Mouse (Mus musculus) midbrain, embryonic 15.5 days (tissue): ENCODE measurements around the gene Glrx5. TPM values are rescaled to one million over a fixed set of nuclear protein-coding genes. Genes with fewer than 3 reads are reported as not detected.

Source experiments
- ATAC-seq: fragments of 200-750 bp; cut with Nextera tagmentation; replicated peaks from 2 replicates; pipeline ENCODE4 v1.8.0; 2017; ENCODE audit warnings: moderate TSS enrichment
- H3K27ac ChIP-seq: fragments of 300-500 bp; sonication (generic); 2 replicates; pipeline ENCODE4 v1.5.1; 2015; ENCODE audit warnings: mild to moderate bottlenecking, inconsistent platforms
- H3K27me3 ChIP-seq: fragments of 300-500 bp; sonication (generic); replicated peaks from 2 replicates; pipeline ENCODE4 v1.6.1; 2015; ENCODE audit warnings: inconsistent platforms
- H3K36me3 ChIP-seq: fragments of 300-500 bp; sonication (generic); replicated peaks from 2 replicates; pipeline ENCODE4 v1.6.1; 2015; ENCODE audit warnings: inconsistent platforms
- H3K4me1 ChIP-seq: fragments of 300-500 bp; sonication (generic); 2 replicates; pipeline ENCODE4 v1.6.1; 2015; ENCODE audit warnings: inconsistent platforms
- H3K4me2 ChIP-seq: fragments of 300-500 bp; sonication (generic); 2 replicates; pipeline ENCODE4 v1.6.1; 2015; ENCODE audit warnings: inconsistent platforms, mild to moderate bottlenecking, moderate library complexity
- H3K4me3 ChIP-seq: fragments of 300-500 bp; sonication (generic); 2 replicates; pipeline ENCODE4 v1.5.1; 2015; ENCODE audit warnings: mild to moderate bottlenecking, inconsistent platforms
- H3K9ac ChIP-seq: fragments of 300-500 bp; sonication (generic); 2 replicates; pipeline ENCODE4 v1.6.1; 2015; ENCODE audit warnings: mild to moderate bottlenecking, inconsistent platforms
- H3K9me3 ChIP-seq: fragments of 300-500 bp; sonication (generic); 2 replicates; pipeline ENCODE4 v1.6.1; 2016; ENCODE audit warnings: inconsistent platforms
- WGBS: fragments of 180-500 bp; shearing (Covaris S2); methylation state at CpG from one replicate; pipeline ENCODE4 v1.1.7; 2015; ENCODE audit warnings: mixed read lengths; 5-methylcytosine and 5-hydroxymethylcytosine counted together
- polyA plus RNA-seq: library from polyadenylated mRNA; unstranded; fragments of >200 nt; fragmentation: Nextera tagmentation; extraction: Ambion mirVana; gene quantifications from 2 replicates; pipeline ENCODE4 v1.2.1, GENCODE M21; 2015

Gene Glrx5
- polyA plus RNA-seq, 1 experiment from 2014 or later = 143 TPM

- H3K4me1 ChIP-seq = no peaks in the 10 kb centered on the region
- no peak overlapping the region for H3K4me3 ChIP-seq
- H3K27ac ChIP-seq = no peak overlapping the region
- no peak overlapping the region for H3K9ac ChIP-seq
- 0 out of 2 replicates have a peak, but pooled peaks cover 8% of the 10 kb centered on the region for H3K36me3 ChIP-seq
- no peaks in the 10 kb centered on the region for H3K9me3 ChIP-seq
- WGBS = 96% methylated on average over 7 of the region's 7 CpGs
- H3K27me3 ChIP-seq = no peaks in the 10 kb centered on the region
- ATAC-seq = no peak
- no peak overlapping the region for H3K4me2 ChIP-seq
These were observed 8.5 kb downstream of the Glrx5 start for GRCm38 (mm10) chr12:105040950-105041349.

DNA sequence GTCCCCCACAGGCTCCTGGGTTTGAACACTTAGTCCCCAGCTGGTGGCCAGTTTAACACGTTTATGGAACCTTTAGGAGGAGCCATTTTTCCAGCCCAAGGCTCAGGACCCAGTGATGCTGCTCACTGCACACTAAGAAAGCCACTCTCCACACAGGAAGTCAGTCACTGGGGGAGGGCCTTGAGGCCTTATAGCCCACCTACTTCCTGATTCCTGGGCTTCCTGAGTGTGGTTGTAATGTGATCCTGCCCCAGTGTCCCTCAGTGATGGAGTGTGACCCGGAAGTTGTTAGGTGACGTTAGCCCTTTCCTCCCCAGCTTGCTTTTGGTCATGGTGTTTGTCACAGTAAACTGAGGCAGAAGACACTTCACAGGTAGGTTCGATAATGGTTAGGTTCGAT, 10.6 kb downstream of the Glrx5 start:
- Histone ChIP-seq H3K4me3 (no peak overlapping the region), H3K9me3 (no peaks in the 10 kb centered on the region), H3K4me1 (no peaks in the 10 kb centered on the region), H3K9ac (no peak overlapping the region), H3K27me3 (no peaks in the 10 kb centered on the region), H3K4me2 (no peak overlapping the region), H3K27ac (no peak overlapping the region), H3K36me3 (0 out of 2 replicates have a peak, but pooled peaks cover 8% of the 10 kb centered on the region)
- ATAC-seq = no peak
- WGBS = 91% methylated on average over 5 of the region's 5 CpGs

DNA sequence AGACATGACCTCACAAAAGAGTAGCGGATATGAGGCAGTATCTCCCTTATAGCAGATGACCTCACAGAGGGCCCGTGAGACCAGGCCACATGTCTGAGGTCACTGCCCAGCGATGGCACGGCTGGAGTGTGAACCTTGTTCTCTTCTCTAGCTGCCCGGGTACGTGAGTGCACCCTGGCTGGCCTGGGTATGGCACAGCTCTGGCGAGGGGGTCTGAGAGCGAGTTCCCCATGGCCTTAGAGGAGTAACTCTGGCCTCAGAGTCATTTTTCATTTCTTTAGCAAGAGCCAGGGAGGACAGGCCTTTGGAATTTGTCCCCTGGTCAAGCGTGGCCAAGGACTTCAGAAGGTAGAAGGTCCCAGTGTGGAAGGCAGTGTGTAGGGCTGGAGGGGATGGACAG, 12.3 kb downstream of the Glrx5 start:
- no peak overlapping the region for H3K4me3 ChIP-seq
- H3K9me3 ChIP-seq = no peaks in the 10 kb centered on the region
- no peaks in the 10 kb centered on the region for H3K27me3 ChIP-seq
- 0 out of 2 replicates have a peak, but pooled peaks cover 8% of the 10 kb centered on the region for H3K36me3 ChIP-seq
- whole genome bisulfite sequencing = 92% methylated on average over 9 of the region's 9 CpGs
- no peak overlapping the region for H3K4me2 ChIP-seq
- no peak overlapping the region for H3K27ac ChIP-seq
- ATAC-seq = no peak
- H3K9ac ChIP-seq = no peak overlapping the region
- H3K4me1 ChIP-seq = no peaks in the 10 kb centered on the region

GRCm38 (mm10) chr12:105048301-105048863, 15.9 kb downstream of the Glrx5 start:
- H3K9me3 ChIP-seq = no peaks in the 10 kb centered on the region
- ATAC-seq = no peak
- no peak overlapping the region for H3K4me2 ChIP-seq
- H3K9ac ChIP-seq = no peak overlapping the region
- H3K27me3 ChIP-seq = no peaks in the 10 kb centered on the region
- WGBS = 43% methylated on average over 17 of the region's 17 CpGs
- H3K4me1 ChIP-seq = no peaks in the 10 kb centered on the region
- no peak overlapping the region for H3K27ac ChIP-seq
- H3K4me3 ChIP-seq = no peak overlapping the region
- H3K36me3 ChIP-seq = no peaks in the 10 kb centered on the region

- no peak overlapping the region for H3K9ac ChIP-seq
- 89% methylated on average over 12 of the region's 12 CpGs for WGBS
- no peaks in the 10 kb centered on the region for H3K4me1 ChIP-seq
- H3K9me3 ChIP-seq = no peaks in the 10 kb centered on the region
- no peak overlapping the region for H3K4me2 ChIP-seq
- no peak overlapping the region for H3K4me3 ChIP-seq
- H3K36me3 ChIP-seq = no peaks in the 10 kb centered on the region
- no peak for ATAC-seq
- no peaks in the 10 kb centered on the region for H3K27me3 ChIP-seq
- H3K27ac ChIP-seq = no peak overlapping the region
These were observed 17.3 kb downstream of the Glrx5 start for GRCm38 (mm10) chr12:105049813-105050212.

- Histone ChIP-seq H3K4me2 (no peak overlapping the region), H3K4me3 (no peak overlapping the region), H3K9ac (no peak overlapping the region), H3K4me1 (no peaks in the 10 kb centered on the region), H3K9me3 (no peaks in the 10 kb centered on the region), H3K36me3 (no peaks in the 10 kb centered on the region), H3K27ac (no peak overlapping the region), H3K27me3 (no peaks in the 10 kb centered on the region)
- 11% methylated on average over 4 of the region's 4 CpGs for WGBS
- peak; percentile 76; the same call in 1 of the 2 replicates for ATAC-seq
These were observed 18.4 kb downstream of the Glrx5 start for GRCm38 (mm10) chr12:105050898-105051297.

DNA sequence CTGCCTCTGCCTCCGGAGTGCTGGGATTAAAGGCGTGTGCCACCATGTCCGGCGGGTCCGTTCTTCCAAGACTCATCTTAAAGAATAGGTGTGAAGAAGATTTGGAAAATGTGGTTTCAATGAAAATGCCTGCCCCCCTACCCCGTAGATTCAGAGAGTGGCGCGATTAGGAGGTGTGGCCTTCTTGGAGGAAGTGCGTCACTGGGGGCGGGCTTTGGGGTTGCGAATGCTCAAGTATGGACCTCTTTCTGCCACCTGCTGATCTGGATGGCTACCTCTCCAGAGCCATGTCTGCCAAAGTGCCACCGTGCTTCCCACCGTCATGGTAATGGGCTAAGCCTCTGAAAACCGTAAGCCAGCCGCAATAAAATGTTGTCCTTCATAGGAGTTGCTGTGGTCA, 21.6 kb downstream of the Glrx5 start:
- no peak for ATAC-seq
- Histone ChIP-seq H3K9ac (no peak overlapping the region), H3K9me3 (no peaks in the 10 kb centered on the region), H3K27ac (no peak overlapping the region), H3K36me3 (no peaks in the 10 kb centered on the region), H3K27me3 (no peaks in the 10 kb centered on the region), H3K4me2 (no peak overlapping the region), H3K4me3 (no peak overlapping the region), H3K4me1 (no peaks in the 10 kb centered on the region)
- WGBS = 94% methylated on average over 15 of the region's 15 CpGs

DNA sequence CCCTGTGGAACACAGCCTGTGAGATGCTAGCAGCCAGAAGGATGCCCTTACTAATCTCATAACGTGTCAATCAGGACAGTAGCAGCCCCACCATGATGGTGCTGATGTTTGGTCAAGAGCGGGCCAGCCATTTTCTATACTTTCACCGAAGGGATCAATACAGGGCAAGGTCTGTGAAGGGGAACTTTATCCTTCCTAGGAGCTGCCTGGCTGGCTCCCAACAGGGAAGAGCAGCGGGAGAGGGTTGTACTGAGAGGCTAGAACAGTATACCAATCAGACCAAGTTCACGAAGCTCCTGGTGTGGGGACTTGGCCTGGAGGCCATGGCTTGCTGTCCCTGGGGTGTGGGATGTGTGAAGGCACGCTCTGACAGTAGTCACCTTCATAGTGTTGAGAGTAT, 22.8 kb downstream of the Glrx5 start:
- WGBS = 84% methylated on average over 6 of the region's 6 CpGs
- no peak overlapping the region for H3K4me3 ChIP-seq
- H3K27ac ChIP-seq = no peak overlapping the region
- no peaks in the 10 kb centered on the region for H3K4me1 ChIP-seq
- no peak for ATAC-seq
- no peak overlapping the region for H3K4me2 ChIP-seq
- H3K9ac ChIP-seq = no peak overlapping the region
- H3K36me3 ChIP-seq = no peaks in the 10 kb centered on the region
- H3K27me3 ChIP-seq = no peaks in the 10 kb centered on the region
- no peaks in the 10 kb centered on the region for H3K9me3 ChIP-seq

- no peak overlapping the region for H3K4me3 ChIP-seq
- H3K9ac ChIP-seq = no peak overlapping the region
- no peak overlapping the region for H3K4me2 ChIP-seq
- no peak for ATAC-seq
- no peaks in the 10 kb centered on the region for H3K9me3 ChIP-seq
- 83% methylated on average over 2 of the region's 2 CpGs for WGBS
- H3K4me1 ChIP-seq = peaks cover 7% of the 10 kb centered on the region; the same call in 1 of the 2 replicates
- no peak overlapping the region for H3K27ac ChIP-seq
- no peaks in the 10 kb centered on the region for H3K36me3 ChIP-seq
- H3K27me3 ChIP-seq = no peaks in the 10 kb centered on the region
These were observed 27.5 kb downstream of the Glrx5 start for GRCm38 (mm10) chr12:105060006-105060405.

DNA sequence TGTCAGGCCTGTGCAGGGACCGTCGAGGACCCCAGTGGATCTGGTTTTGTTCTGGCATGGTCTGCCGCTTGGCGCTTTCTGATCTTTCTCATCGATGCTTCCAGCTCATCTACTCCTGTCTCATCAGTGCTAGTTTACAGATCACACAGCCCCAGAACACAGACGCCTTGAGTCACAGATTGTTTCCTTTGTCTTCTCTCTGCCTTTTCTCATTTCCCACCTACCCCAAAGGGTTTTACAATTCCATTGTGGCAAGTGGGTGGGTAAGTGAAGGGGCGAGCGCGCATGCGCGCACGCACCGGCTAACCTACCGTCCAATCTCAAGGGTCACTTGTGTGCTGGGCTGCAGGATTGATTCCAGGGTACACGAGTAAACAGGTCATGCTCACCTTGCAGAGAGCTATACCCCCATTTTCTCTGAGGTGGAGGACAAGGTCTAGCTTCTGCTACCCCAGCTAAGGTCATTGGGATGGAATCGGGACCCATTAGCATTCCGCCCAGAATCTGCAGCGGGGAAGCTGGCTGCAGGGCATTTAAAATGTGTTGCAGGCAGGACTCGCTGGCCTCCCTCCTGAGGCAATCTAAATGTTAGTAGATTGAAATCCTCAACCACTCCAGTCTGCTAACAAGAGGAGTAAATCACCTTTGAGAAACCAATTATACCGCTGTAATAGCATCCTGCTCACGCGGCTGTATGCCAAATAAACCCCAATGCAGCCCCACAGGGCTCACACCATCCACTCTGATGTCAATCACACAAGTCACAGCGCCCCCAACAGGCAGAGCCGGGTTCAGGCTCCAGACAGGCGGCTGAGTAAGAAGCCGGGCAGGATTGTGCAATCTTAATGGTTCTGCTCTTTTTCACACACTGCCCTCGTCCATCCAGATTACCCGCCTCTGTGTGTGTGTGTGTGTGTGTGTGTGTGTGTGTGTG, 31.0 kb downstream of the Glrx5 start:
- Histone ChIP-seq H3K27ac (peak overlapping the region; percentile 68), H3K4me2 (peak overlapping the region; percentile 4; the same call in 1 of the 2 replicates)

DNA sequence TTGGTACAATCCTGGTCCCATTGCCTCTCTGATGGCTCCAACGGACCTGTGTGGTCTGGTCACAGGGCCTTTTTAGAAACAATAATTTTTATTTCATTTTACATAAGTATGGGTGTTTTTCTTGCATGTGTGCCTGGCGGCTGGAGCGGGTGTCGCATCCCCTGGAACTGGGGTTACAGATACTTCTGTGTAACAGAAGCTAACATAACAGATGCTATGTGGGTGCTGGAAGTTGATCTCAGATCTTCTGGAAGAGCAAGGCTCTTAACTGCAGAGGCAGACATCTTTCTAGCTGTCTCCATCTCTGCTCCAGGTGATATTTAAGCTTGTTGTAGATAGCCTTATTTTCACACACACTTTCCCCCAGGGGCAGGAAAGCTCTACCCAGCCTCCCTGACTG, 31.7 kb downstream of the Glrx5 start:
- Histone ChIP-seq H3K4me2 (no peak overlapping the region), H3K4me3 (no peak overlapping the region), H3K36me3 (no peaks in the 10 kb centered on the region), H3K27me3 (no peaks in the 10 kb centered on the region), H3K9me3 (no peaks in the 10 kb centered on the region), H3K27ac (peak overlapping the region; percentile 68), H3K4me1 (peaks cover 7% of the 10 kb centered on the region; the same call in 1 of the 2 replicates), H3K9ac (no peak overlapping the region)
- WGBS = 81% methylated on average over 4 of the region's 4 CpGs
- no peak for ATAC-seq

More for the DNA sequence above, 31.0 kb downstream of the Glrx5 start:
- WGBS = 51% methylated on average over 28 of the region's 28 CpGs
- Histone ChIP-seq H3K9ac (no peak overlapping the region), H3K4me1 (peaks cover 7% of the 10 kb centered on the region; the same call in 1 of the 2 replicates), H3K27me3 (no peaks in the 10 kb centered on the region), H3K4me3 (no peak overlapping the region), H3K36me3 (no peaks in the 10 kb centered on the region), H3K9me3 (no peaks in the 10 kb centered on the region)
- ATAC-seq = peak; percentile 67

GRCm38 (mm10) chr12:105065119-105065518, 32.6 kb downstream of the Glrx5 start:
- Histone ChIP-seq H3K9ac (no peak overlapping the region), H3K4me2 (no peak overlapping the region), H3K4me1 (peaks cover 7% of the 10 kb centered on the region; the same call in 1 of the 2 replicates), H3K36me3 (no peaks in the 10 kb centered on the region), H3K9me3 (no peaks in the 10 kb centered on the region), H3K4me3 (no peak overlapping the region), H3K27me3 (no peaks in the 10 kb centered on the region), H3K27ac (no peak overlapping the region)
- ATAC-seq = no peak
- WGBS = 94% methylated on average over 7 of the region's 7 CpGs
